Mouse (Mus musculus) T-cell, adult 66 days (primary cell): ENCODE measurements around the gene Saa2. TPM values are rescaled to one million over a fixed set of nuclear protein-coding genes. Genes with fewer than 3 reads are reported as not detected.

Source experiments
- total RNA-seq, 2 experiments: library from RNA; stranded (reverse); gene quantifications; 3 replicates in 1 of 2; 4 replicates in 1 of 2; pipeline ENCODE4 v1.2.4; 2023

Saa2 gene
- not detected for total RNA-seq

DNA sequence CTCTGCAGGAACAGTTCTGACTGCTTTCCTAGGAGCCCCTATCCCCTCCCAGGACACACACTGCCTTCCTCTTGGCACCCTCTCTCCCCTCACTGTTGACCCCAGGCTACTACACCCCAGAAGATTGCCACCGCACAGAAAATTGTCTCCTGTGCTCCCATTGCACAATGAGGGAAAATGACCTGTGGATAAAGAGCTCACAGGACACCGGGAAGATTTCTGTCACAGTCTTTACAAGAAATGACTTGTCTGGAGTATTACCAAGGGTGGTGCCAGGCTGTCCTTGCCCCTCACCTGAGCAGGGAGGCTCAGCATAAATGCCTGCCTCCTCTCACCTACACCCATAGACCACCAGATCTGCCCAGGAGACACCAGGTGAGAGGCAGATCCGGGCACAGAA lies at the start of gene Saa2:
Gene Saa2 (plus strand): TSS at position 301 of the 400 bp plus-strand sequence.

GRCm38 (mm10) chr7:46710390-46710844 lies 41.2 kb upstream of the Saa2 start, which contains the start of gene Saal1:
Saal1 (minus strand) TSS chr7:46710680.

DNA sequence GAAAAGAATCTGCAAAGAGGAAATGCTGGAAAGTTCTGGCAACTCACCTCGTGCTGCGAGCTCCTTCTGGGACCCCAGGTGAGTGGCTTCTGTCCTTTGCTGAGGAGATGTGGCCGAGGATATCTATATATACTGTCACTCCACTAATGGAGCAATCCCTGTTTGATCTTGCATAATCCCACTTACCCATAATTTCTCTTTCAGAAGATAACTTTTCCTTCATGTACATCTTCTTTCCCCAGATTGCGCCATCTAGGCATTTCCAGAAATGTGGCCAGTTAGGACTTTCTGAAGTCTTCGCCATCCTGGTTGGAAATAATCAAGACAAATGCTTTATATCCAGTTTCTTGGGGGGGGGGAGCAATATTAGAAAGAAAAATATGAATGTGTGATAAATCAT lies 36.0 kb upstream of the Saa2 start, which contains the start of gene Saa3:
Gene Saa3 (minus strand): TSS at position 101 of the 400 bp plus-strand sequence.

DNA sequence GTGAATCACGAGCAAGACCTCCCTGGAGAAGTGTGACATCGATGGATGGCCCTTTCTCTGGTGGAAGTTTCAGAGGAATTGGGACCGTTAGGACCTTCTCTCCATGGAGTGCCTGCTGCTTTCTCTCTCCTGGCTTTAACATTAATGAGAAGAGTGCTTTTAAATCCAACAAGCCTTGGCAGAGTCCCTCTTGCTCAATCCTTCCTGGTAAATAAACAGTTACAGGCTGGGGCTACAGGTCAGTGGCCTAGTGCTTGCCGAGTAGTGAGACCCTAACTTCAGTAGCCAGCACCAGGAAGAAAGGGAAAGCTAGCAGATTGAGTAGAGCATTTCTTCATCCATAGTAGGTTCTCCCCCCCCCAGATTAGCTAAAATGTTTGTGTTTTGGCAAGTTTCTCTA lies 19.1 kb upstream of the Saa2 start, which contains the start of gene Saa4:
Gene Saa4 (minus strand): TSS at position 146 of the 400 bp plus-strand sequence.

GRCm38 (mm10) chr7:46742880-46743279 lies 8.7 kb upstream of the Saa2 start, which contains the start of gene Saa1:
Saa1 (minus strand) TSS chr7:46742980.

GRCm38 (mm10) chr7:46795287-46796205 lies 44.0 kb downstream of the Saa2 start, which contains the start of the genes Hps5 and Gtf2h1:
Hps5 (minus strand) TSS chr7:46796064.
Gtf2h1 (plus strand) TSS chr7:46796103.

Other genes with a start within 250 kb of the Saa2 start
- 10 to 100 TPM; 18.9 to 19.4 TPM for gene Sergef, start 112.0 kb upstream of the Saa2 start, total RNA-seq
- gene Tph1, start 79.3 kb upstream of the Saa2 start, total RNA-seq, result not detected
- 10 to 100 TPM; 14.9 to 16.7 TPM for gene Saal1, start 41.1 kb upstream of the Saa2 start, total RNA-seq
- gene Saa3, start 36.1 kb upstream of the Saa2 start, total RNA-seq, result under 1 TPM in 1 of 2 experiments, not detected in 1; 0.27 TPM
- gene Saa4, start 19.2 kb upstream of the Saa2 start, total RNA-seq, result not detected
- gene Saa1, start 8.8 kb upstream of the Saa2 start, total RNA-seq, result not detected
- gene Hps5, start 44.3 kb downstream of the Saa2 start, total RNA-seq, result 10 to 100 TPM; 38.6 to 42.2 TPM
- gene Gtf2h1, start 44.3 kb downstream of the Saa2 start, total RNA-seq, result 10 to 100 TPM; 43.4 to 59.7 TPM
- gene Ldha, start 89.7 kb downstream of the Saa2 start, total RNA-seq, result 100 to 1,000 TPM; 287 to 303 TPM
- not detected for gene Ldhc, start 109.4 kb downstream of the Saa2 start, total RNA-seq
- gene Tsg101, start 168.2 kb downstream of the Saa2 start, total RNA-seq, result 10 to 100 TPM; 55.8 to 56.7 TPM
- gene Uevld, start 206.7 kb downstream of the Saa2 start, total RNA-seq, result 1 to 10 TPM; 6.0 to 8.2 TPM
- gene Gm9999, start 231.8 kb downstream of the Saa2 start, total RNA-seq, result not detected